ENCODE assay signal across 8 mouse cellular contexts in genomic region chr12:13129677-13130082, GRCm38 (mm10).
DNase-seq lines count a peak whose midpoint lies in the region; ATAC-seq lines count a peak whose summit lies in the region.

No protein-coding gene starts in this region.

- ATAC-seq in liver, embryonic 11.5 days (replicated peaks; ENCODE audit: low FRiP score) = no peak
- ATAC-seq in intestine, embryonic 15.5 days = peak; percentile 53

- no peak overlapping the region for H3K27ac ChIP-seq in liver, embryonic 11.5 days (ENCODE audit: low read depth, low read length)
- no peak overlapping the region for H3K27ac ChIP-seq in intestine, embryonic 15.5 days

- no peak overlapping the region for H3K4me3 ChIP-seq in liver, embryonic 11.5 days (ENCODE audit: low read depth, low read length)
- H3K4me3 ChIP-seq in intestine, embryonic 15.5 days (replicated peaks) = no peak overlapping the region

- H3K36me3 ChIP-seq in liver, embryonic 11.5 days (ENCODE audit: control insufficient read depth, insufficient read depth, low read length) = no peaks in the 10 kb centered on the region
- H3K36me3 ChIP-seq in intestine, embryonic 15.5 days = no peaks in the 10 kb centered on the region

- H3K4me2 ChIP-seq in liver, embryonic 11.5 days = no peak overlapping the region
- H3K4me2 ChIP-seq in intestine, embryonic 15.5 days (replicated peaks) = no peak overlapping the region

- no peaks in the 10 kb centered on the region for H3K9me3 ChIP-seq in liver, embryonic 11.5 days (ENCODE audit: control insufficient read depth, low read length)
- no peaks in the 10 kb centered on the region for H3K9me3 ChIP-seq in intestine, embryonic 15.5 days

- no peaks in the 10 kb centered on the region for H3K4me1 ChIP-seq in liver, embryonic 11.5 days (replicated peaks; ENCODE audit: control insufficient read depth, insufficient read depth, low read length)
- H3K4me1 ChIP-seq in intestine, embryonic 15.5 days (replicated peaks) = 0 out of 2 replicates have a peak, but pooled peaks cover 2% of the 10 kb centered on the region

- H3K9ac ChIP-seq in liver, embryonic 11.5 days (ENCODE audit: low read depth, low read length) = no peak overlapping the region
- no peak overlapping the region for H3K9ac ChIP-seq in intestine, embryonic 15.5 days

- 64% methylated on average over 8 of the region's 8 CpGs for WGBS in liver, embryonic 11.5 days
- WGBS in intestine, embryonic 15.5 days = 53% methylated on average over 8 of the region's 8 CpGs

- DNase-seq in liver = peak; percentile 22
- no peak for DNase-seq in liver, embryonic 11.5 days (ENCODE audit: low spot score)
- DNase-seq in brain, adult 2 months (ENCODE audit: low read depth, low spot score) = peak; percentile 20
- peak; percentile 76 for DNase-seq in lung, postnatal 10 days
- no peak for DNase-seq in urinary bladder, adult 2 months (ENCODE audit: low spot score)
- no peak for DNase-seq in yolk sac, embryonic 10.5 days (ENCODE audit: low spot score)
- no peak for DNase-seq in layer of hippocampus, postnatal 36 days

- no peaks in the 10 kb centered on the region for H3K27me3 ChIP-seq in liver, embryonic 11.5 days (replicated peaks; ENCODE audit: control insufficient read depth, insufficient read depth, low read length)
- H3K27me3 ChIP-seq in intestine, embryonic 15.5 days (replicated peaks) = no peaks in the 10 kb centered on the region

Comparison
In these comparisons a context has a peak if more than half of its experiments do, and no peak if none do; other contexts are left out.
1. DNase-seq: peak in liver (single experiment), brain, adult 2 months (single experiment) and lung, postnatal 10 days (single experiment); none in liver, embryonic 11.5 days (single experiment), urinary bladder, adult 2 months (single experiment), yolk sac, embryonic 10.5 days (single experiment) and layer of hippocampus, postnatal 36 days (0 of 2).